Mouse (Mus musculus) layer of hippocampus, adult 18-20 months (tissue): ENCODE data around the gene Lilra6. TPM values are rescaled to one million over a fixed set of nuclear protein-coding genes. Genes with fewer than 3 reads are reported as not detected.
"Not testable (repeated sequence)": the region's sequence is repeated elsewhere in the genome, so short reads cannot be mapped to it uniquely, and the experiment has no call there.

Experiments used
- DNase-seq, 2 experiments: peaks; one replicate each; pipeline ENCODE4 v3.0.0; 2022; ENCODE audit warnings: low spot score in 2 of 2
- long read RNA-seq: library from polyadenylated mRNA; stranded (forward); transcript quantifications from one replicate; pipeline ENCODE4 v2.0.0, GENCODE M21; 2021
- total RNA-seq, 2 experiments: library from RNA; stranded (reverse); gene quantifications; 2 replicates each; pipeline ENCODE4 v1.2.3; 2021

Gene Lilra6
- total RNA-seq: not detected
- long read RNA-seq: 0 reads

- not testable (repeated sequence) for DNase-seq
Measured at GRCm38 (mm10) chr7:3915387-3915786, at the start of gene Lilra6. Gene Lilra6, minus strand, starts transcription at chr7:3915503.

GRCm38 (mm10) chr7:3962017-3962416 is 46.7 kb upstream of the Lilra6 start:
- no peak for DNase-seq

GRCm38 (mm10) chr7:3957387-3957786 is 42.1 kb upstream of the Lilra6 start:
- no peak for DNase-seq

GRCm38 (mm10) chr7:3949159-3949558 is 33.9 kb upstream of the Lilra6 start:
- no peak for DNase-seq

GRCm38 (mm10) chr7:3948223-3948622 is 32.9 kb upstream of the Lilra6 start:
- no peak for DNase-seq

- no peak for DNase-seq
Measured at GRCm38 (mm10) chr7:3946117-3946516, 30.8 kb upstream of the Lilra6 start.

- DNase-seq: no peak
Measured at GRCm38 (mm10) chr7:3940915-3941314, 25.6 kb upstream of the Lilra6 start.

- no peak for DNase-seq
Measured at GRCm38 (mm10) chr7:3939866-3940525, 24.7 kb upstream of the Lilra6 start.

- DNase-seq: not testable (repeated sequence)
Measured at GRCm38 (mm10) chr7:3935473-3935872, 20.2 kb upstream of the Lilra6 start.

- DNase-seq: no peak
Measured at GRCm38 (mm10) chr7:3903704-3904103, 11.6 kb downstream of the Lilra6 start.

GRCm38 (mm10) chr7:3898036-3898590 is 17.2 kb downstream of the Lilra6 start, which contains the start of gene Gm14548:
Gene Gm14548, minus strand, starts transcription at chr7:3898120.
- not testable (repeated sequence) for DNase-seq

GRCm38 (mm10) chr7:3875032-3875431 is 40.3 kb downstream of the Lilra6 start:
- DNase-seq: not testable (repeated sequence)

Other genes with a start within 250 kb of the Lilra6 start
- gene Leng1, start 249.7 kb downstream of the Lilra6 start, total RNA-seq: 1 to 10 TPM; 5.8 to 6.6 TPM
- gene Tmc4, start 237.9 kb downstream of the Lilra6 start, total RNA-seq: 1 to 10 TPM; 5.6 to 6.2 TPM
- gene Tsen34, start 222.6 kb downstream of the Lilra6 start, total RNA-seq: 10 to 100 TPM; 79.6 to 89.9 TPM
- 100 to 1,000 TPM; 167 to 184 TPM for gene Mboat7, start 222.0 kb downstream of the Lilra6 start, total RNA-seq
- gene Rps9, start 211.5 kb downstream of the Lilra6 start, total RNA-seq: 100 to 1,000 TPM; 390 to 414 TPM
- gene Pirb, start 195.1 kb downstream of the Lilra6 start, total RNA-seq: under 1 TPM in 1 of 2 experiments, not detected in 1; 0.15 TPM
- not detected for gene Gm15448, start 89.8 kb downstream of the Lilra6 start, total RNA-seq
- gene Pira2, start 70.5 kb downstream of the Lilra6 start, total RNA-seq: not detected
- not detected for gene Gm14548, start 17.4 kb downstream of the Lilra6 start, total RNA-seq
- 1 to 10 TPM; 4.9 to 7.1 TPM for gene Lair1, start 147.7 kb upstream of the Lilra6 start, total RNA-seq
- 100 to 1,000 TPM; 572 to 597 TPM for gene Ttyh1, start 203.9 kb upstream of the Lilra6 start, total RNA-seq
- gene Leng8, start 221.5 kb upstream of the Lilra6 start, total RNA-seq: 100 to 1,000 TPM; 139 to 159 TPM
- 1 to 10 TPM; 5.1 to 5.9 TPM for gene Leng9, start 234.9 kb upstream of the Lilra6 start, total RNA-seq
- 1 to 10 TPM; 1.3 to 1.9 TPM for gene Cdc42ep5, start 249.4 kb upstream of the Lilra6 start, total RNA-seq